Mouse (Mus musculus) adrenal gland, adult (tissue): Measurements from ENCODE around the gene Prss2.
"Not testable (repeated sequence)": the region's sequence is repeated elsewhere in the genome, so short reads cannot be mapped to it uniquely, and the experiment has no call there.

Source experiments
- DNase-seq, 2 experiments: peaks; one replicate each; pipeline ENCODE4 v3.0.0; 2022 to 2023; ENCODE audit warnings: low spot score in 1 of 2; ENCODE audit not compliant: inconsistent age in 2 of 2

The Prss2 gene

GRCm38 (mm10) chr6:41521487-41521886 lies at the start of gene Prss2:
Gene Prss2, plus strand, starts transcription at chr6:41521787.
- no peak for DNase-seq

DNA sequence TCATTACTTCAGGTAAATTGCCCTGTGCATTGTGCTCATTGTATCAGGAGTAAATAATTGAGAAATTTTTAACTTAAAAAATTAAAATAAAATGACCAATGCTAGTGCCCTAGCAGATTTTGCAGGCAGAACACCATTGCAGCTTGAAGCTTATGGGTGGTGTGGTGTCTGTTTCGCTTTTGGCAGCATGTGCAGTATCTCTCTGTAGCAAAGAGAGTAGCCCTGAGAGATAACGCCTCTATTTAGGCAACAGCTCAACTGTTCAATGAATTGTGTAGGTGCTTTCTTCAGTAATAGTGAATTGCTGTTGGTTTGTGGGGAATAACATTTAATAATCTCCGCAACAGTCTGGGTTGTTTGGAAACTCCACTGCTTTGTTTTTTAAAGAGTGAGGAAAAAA lies 22.2 kb upstream of the Prss2 start:
- DNase-seq: no peak

DNA sequence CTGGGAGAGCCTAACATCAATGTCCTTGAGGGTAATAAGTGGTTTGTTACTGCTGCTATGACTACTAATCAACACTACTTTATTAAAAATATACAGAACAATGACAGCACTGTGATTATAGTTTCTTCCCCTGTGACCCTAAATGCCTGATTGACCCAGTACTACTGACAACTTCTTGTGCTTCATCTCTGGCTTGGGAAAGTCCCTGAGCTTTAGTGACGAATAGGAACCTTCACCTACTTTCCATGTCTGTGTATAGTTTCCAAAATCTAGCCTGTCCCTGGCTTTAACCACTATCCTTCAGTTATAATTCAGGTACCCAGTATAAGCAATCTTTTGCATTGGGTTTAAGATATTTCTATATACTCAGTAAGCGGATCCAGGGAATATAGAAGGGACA lies 16.7 kb upstream of the Prss2 start:
- no peak for DNase-seq

- no peak for DNase-seq
Observed at GRCm38 (mm10) chr6:41505323-41505722, 16.3 kb upstream of the Prss2 start.

GRCm38 (mm10) chr6:41518017-41518524 lies 3.5 kb upstream of the Prss2 start:
- DNase-seq: no peak

- no peak for DNase-seq
Observed at GRCm38 (mm10) chr6:41526453-41526852, 4.9 kb downstream of the Prss2 start.

- no peak for DNase-seq
Observed at GRCm38 (mm10) chr6:41527402-41527801, 5.8 kb downstream of the Prss2 start.

GRCm38 (mm10) chr6:41529987-41530386 lies 8.4 kb downstream of the Prss2 start:
- DNase-seq: not testable (repeated sequence)

GRCm38 (mm10) chr6:41532181-41532580 lies 10.6 kb downstream of the Prss2 start:
- DNase-seq: no peak

DNA sequence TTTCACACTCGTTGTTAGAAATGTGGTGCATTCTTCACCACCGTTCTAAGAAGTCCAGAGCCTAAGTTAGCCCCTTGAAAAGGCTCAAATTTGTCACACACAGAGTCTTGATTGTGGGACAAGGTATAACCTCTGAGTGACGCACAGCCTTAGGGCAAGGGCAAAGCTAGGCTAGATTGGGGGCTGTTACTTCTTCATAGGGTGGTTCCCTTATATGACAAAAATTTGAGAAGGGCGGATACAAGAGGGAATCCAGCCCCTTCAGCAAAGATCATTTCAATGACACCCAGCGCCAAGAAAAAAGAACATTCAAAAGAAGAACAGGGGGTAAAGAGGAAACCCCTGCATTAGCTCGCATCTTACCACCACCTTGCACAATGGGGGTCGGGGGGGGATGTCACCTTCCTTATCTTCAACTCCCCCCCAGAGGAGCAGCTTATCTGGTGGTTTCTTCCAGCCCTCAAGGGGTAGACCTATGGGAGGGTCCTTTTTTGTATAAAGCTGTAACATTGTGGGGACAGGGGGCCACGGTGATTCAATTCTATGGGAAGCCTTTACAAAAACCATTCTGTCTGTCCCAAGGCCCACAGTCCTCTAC lies 11.2 kb downstream of the Prss2 start:
- no peak for DNase-seq

DNA sequence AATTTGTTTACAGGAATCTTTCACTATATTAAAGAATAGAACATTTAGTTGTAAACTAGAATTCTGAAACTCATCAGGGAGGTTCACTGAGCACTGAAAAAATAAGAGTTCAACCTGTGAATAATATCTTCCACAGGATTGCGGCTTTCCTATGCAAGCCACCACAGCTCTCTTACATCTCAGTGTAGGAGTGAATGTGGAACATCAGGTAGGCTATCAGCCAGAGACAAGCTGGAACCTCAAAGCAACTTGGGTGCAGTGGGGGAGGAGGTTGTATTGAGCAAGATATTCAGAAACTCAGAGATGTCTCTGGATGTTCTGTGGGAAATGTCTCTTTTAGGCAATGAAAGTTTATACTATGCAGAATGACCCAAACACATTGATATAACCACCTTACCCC lies 15.8 kb downstream of the Prss2 start:
- no peak for DNase-seq

DNA sequence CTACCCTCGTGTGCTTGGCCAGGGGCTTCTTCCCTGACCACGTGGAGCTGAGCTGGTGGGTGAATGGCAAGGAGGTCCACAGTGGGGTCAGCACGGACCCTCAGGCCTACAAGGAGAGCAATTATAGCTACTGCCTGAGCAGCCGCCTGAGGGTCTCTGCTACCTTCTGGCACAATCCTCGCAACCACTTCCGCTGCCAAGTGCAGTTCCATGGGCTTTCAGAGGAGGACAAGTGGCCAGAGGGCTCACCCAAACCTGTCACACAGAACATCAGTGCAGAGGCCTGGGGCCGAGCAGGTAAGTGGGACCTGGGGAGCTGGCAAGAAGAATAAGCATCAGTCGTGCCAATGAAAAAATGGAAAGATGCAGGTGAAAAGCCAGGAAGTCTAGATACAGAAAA lies 16.7 kb downstream of the Prss2 start:
- DNase-seq: not testable (repeated sequence)

GRCm38 (mm10) chr6:41540746-41541145 lies 19.2 kb downstream of the Prss2 start:
- no peak for DNase-seq

GRCm38 (mm10) chr6:41541746-41542145 lies 20.2 kb downstream of the Prss2 start:
- no peak for DNase-seq

DNA sequence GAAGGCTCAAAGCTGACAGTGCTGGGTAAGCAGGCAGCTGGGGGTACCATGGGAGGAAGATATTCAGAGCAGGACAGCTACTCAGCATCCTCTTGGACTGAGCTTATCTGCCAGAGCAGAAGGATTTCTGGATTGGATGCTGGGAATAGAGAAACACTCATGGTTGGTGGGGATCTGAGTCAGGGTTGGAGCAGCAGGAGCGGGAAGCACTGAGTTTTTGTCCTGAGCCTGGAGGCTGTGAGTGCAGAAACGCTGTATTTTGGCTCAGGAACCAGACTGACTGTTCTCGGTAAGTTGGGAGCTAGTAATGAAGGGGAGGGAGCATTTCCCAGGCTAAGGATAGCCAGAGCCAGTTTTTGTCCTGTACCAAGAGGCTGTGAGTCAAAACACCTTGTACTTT lies 21.4 kb downstream of the Prss2 start:
- no peak for DNase-seq

DNA sequence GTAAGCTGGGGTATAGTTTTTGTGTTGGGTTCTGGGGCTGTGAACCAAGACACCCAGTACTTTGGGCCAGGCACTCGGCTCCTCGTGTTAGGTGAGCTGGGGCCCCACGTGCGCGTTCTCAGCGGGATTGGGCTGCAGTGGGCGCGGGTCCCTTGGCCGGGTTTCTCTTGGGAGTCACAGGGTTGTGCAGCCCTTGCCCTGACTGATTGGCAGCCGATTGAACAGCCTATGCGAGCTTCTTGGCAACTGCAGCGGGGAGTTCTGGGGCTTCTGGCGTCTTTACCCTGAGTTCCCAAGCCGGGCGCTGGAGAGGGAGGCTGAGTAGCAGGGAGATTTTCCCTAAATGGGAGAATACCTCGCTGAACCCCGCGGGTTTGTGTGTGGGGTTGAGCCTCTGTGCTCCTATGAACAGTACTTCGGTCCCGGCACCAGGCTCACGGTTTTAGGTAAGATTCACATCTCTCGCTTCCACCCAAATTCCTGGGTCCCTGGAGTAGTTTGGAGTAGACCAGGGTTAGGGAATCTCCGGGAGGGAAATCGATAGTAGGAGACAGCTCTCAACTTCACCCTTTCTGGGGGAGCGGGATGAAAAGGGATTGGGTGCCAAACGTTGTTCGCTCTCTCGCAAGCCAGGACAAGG lies 21.9 kb downstream of the Prss2 start:
- peak in 1 of 2 experiments; percentile 31 for DNase-seq

- no peak for DNase-seq
Observed at GRCm38 (mm10) chr6:41544381-41544924, 22.9 kb downstream of the Prss2 start.

- DNase-seq: no peak
Observed at GRCm38 (mm10) chr6:41545266-41545665, 23.7 kb downstream of the Prss2 start.

DNA sequence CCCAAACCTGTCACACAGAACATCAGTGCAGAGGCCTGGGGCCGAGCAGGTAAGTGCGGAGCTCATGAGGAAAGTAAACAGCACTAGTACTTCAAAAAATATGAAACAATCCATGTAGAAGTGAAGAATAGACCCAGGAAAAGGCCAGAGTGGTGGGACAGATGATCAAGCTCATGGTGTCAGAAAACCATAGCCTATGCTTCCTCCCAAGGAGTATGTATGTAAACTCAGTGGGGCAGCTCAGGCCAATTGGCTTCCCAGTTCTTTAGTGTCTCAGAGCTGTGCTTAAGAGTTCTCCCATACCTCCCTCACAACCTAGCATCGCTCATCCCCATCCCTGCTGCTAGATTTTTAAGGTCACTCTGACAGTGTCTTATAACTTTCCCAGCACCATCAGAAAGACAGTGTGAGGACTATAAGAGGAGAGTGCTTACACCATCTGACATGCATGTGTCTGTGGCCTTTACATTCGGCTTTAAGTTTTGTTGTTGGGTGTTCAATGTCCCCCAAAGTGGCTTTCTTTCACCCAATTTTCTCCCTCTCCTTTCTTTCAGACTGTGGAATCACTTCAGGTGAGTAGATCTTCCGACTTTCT lies 25.6 kb downstream of the Prss2 start:
- no peak for DNase-seq

DNA sequence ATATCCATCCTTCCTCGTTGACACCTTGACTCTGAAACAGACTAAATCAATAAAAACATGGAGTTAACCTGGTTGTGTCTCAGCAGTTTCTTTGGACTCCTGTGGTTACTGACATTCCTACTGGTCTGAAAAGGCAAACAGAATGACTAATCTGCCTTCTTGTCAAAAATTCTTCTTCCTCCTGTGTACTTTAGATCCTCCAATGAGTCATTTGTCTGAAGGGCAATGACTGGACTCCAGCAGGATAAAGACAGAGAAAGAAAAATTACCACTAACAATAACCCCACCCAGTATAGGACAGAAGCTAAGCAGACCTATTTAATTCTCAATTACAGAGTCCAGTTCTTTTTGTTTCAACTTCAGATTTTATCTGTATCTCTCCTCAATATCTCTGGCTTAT lies 26.7 kb downstream of the Prss2 start:
- DNase-seq: peak in 1 of 2 experiments; percentile 54

DNA sequence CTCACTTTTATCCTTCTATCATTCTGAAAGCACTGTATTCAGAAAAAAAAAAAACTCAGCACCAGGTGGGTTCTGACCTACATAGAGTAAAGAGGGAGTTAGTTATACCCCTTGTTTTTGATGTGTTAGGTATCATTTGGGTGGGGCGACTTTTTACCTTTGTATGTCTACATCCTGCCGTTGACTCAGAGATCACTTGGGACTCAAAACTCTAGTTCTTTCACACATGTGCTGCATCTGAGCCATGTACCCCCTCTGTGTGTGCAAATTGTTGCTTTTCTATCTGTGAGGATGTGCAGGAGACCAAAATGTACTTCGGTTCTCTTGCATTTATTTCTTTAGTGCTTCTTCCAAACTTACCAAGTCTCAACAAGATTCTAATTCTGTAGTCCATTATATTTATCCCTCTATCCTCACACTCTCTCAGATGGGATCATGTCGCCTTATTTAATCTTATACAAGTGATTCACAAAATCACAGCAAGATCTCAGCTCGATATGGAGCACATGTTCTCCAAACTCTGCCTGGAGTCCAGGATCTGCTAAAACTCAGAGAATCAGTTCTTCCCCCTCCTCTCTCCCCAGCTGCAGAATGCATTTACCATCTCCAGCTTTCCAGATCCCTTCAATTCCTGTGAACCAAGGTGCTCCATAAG lies 31.9 kb downstream of the Prss2 start:
- DNase-seq: no peak
